ENCODE assay signal across 19 mouse cellular contexts in the genomic region with DNA sequence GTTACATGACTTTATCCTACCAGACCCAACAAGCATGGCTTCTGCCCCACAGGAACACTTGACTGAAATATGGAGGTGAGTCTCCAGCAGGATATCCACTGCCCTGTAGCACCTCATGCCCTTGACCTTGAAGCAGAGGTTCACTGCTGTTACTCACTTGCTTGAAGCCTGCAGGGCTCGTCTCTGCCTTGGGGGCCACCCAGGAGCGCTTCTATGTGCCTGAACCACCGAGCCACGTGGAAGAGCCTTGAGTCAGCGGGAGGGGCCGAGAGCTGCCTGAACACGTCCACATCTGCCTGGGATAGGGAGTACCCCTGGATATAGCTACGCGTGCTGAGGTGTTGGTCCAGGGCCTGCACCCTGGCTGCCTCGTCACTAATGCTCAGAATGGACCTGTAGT. TPM values are rescaled to one million over a fixed set of nuclear protein-coding genes. Genes with fewer than 3 reads are reported as not detected.
DNase-seq lines count a peak whose midpoint lies in the region; ATAC-seq and TF ChIP-seq lines count a peak whose summit lies in the region.
"Had no signal": no experiment of that assay in that cellular context is flagged by ENCODE, and none has a peak within 500 bp of the region (broad histone marks: within the 10 kb centered on the region; RNA-seq: fewer than 3 reads in every experiment).

No protein-coding gene starts in this region.

- 92% methylated on average over 10 of the region's 10 CpGs for WGBS in heart, embryonic 10.5 days
- WGBS in stomach, postnatal 0 days, result 81% methylated on average over 10 of the region's 10 CpGs

- H3K4me2 ChIP-seq in stomach, postnatal 0 days (replicated peaks; ENCODE audit: low read depth), result no peak overlapping the region
- H3K4me2 ChIP-seq: forebrain, embryonic 12.5 days; heart, embryonic 13.5 days; hindbrain, embryonic 15.5 days had no signal

- H3K4me1 ChIP-seq in heart, embryonic 10.5 days, result peaks cover 11% of the 10 kb centered on the region
- no peaks in the 10 kb centered on the region for H3K4me1 ChIP-seq in stomach, postnatal 0 days (replicated peaks; ENCODE audit: control insufficient read depth, insufficient read depth)

- H3K9ac ChIP-seq in stomach, postnatal 0 days (ENCODE audit: low read length), result no peak overlapping the region
- H3K9ac ChIP-seq: forebrain, embryonic 12.5 days; forebrain, postnatal 0 days; heart, embryonic 13.5 days; hindbrain, embryonic 15.5 days had no signal

- TF ChIP-seq CTCF in stomach, postnatal 0 days (IDR thresholded peaks at IDR 0.05; ENCODE audit: low read depth), result no peak

- no peak overlapping the region for H3K27ac ChIP-seq in heart, embryonic 10.5 days
- H3K27ac ChIP-seq in stomach, postnatal 0 days (replicated peaks), result no peak overlapping the region
- H3K27ac ChIP-seq: forebrain, embryonic 12.5 days; heart, embryonic 13.5 days; hindbrain, embryonic 15.5 days had no signal

- peak; percentile 22; the same call in 1 of the 2 replicates for ATAC-seq in stomach, postnatal 0 days (ENCODE audit: low FRiP score, low TSS enrichment)
- ATAC-seq: forebrain, postnatal 0 days; intestine, embryonic 16.5 days had no signal

- no peaks in the 10 kb centered on the region for H3K9me3 ChIP-seq in heart, embryonic 10.5 days
- no peaks in the 10 kb centered on the region for H3K9me3 ChIP-seq in stomach, postnatal 0 days (ENCODE audit: control insufficient read depth, low read length)
- H3K9me3 ChIP-seq: forebrain, embryonic 12.5 days; heart, embryonic 13.5 days; hindbrain, embryonic 15.5 days had no signal

- peaks cover 64% of the 10 kb centered on the region for H3K36me3 ChIP-seq in heart, embryonic 10.5 days
- peaks cover 14% of the 10 kb centered on the region; the same call in 1 of the 2 replicates for H3K36me3 ChIP-seq in stomach, postnatal 0 days (ENCODE audit: control insufficient read depth, insufficient read depth, low read length)

- no peaks in the 10 kb centered on the region for H3K27me3 ChIP-seq in heart, embryonic 10.5 days (ENCODE audit: insufficient read depth, poor library complexity, severe bottlenecking)
- no peaks in the 10 kb centered on the region for H3K27me3 ChIP-seq in stomach, postnatal 0 days (ENCODE audit: control insufficient read depth, insufficient read depth, low read length)
- H3K27me3 ChIP-seq: CH12.LX; forebrain, embryonic 12.5 days; heart, embryonic 13.5 days; hindbrain, embryonic 15.5 days had no signal

- no peak for TF ChIP-seq EP300 in stomach, postnatal 0 days (optimal IDR thresholded peaks at IDR 0.05)

- no peak overlapping the region for H3K4me3 ChIP-seq in heart, embryonic 10.5 days
- no peak overlapping the region for H3K4me3 ChIP-seq in stomach, postnatal 0 days (ENCODE audit: low read depth, low read length)
- H3K4me3 ChIP-seq: forebrain, embryonic 12.5 days; heart, embryonic 13.5 days; hindbrain, embryonic 15.5 days had no signal

- DNase-seq in heart, adult 11 months, result peak; percentile 80
- DNase-seq in heart, embryonic 10.5 days (ENCODE audit: low spot score), result no peak
- DNase-seq in urinary bladder, postnatal 14 days (ENCODE audit: low spot score), result peak; percentile 22
- no peak for DNase-seq in urinary bladder, postnatal 4 days (ENCODE audit: low spot score in 2 of 2)
- peak; percentile 64 for DNase-seq in R1 (ENCODE audit: low read depth, low spot score)
- DNase-seq in stomach, postnatal 0 days (ENCODE audit: low spot score), result no peak
- DNase-seq in layer of hippocampus, adult 8-10 months (ENCODE audit: low spot score in 2 of 2), result no peak
- no peak for DNase-seq in lung, postnatal 36 days
- DNase-seq: adrenal gland, postnatal 25 days; cerebellum, adult 18-20 months; cerebellum, adult 9-11 months; forebrain, postnatal 0 days; gastrocnemius, postnatal 14 days; heart, postnatal 36 days had no signal

RNA-seq across cellular contexts. Expression of gene Cars, which starts 7.6 kb away (rescaled TPM):
- polyA plus RNA-seq in heart, embryonic 10.5 days (2016; fragmentation: Nextera tagmentation; extraction: Ambion mirVana), result 41.7 and 58.0 TPM in 2 replicates
- polyA plus RNA-seq in stomach, postnatal 0 days (2015; fragmentation: Nextera tagmentation; extraction: Ambion mirVana), result 45.5 and 53.7 TPM in 2 replicates
- 10 to 100 TPM; 48.3 to 57.0 (median 53.5) TPM for total RNA-seq in layer of hippocampus, adult 8-10 months (2022)

RNA-seq across cellular contexts. Expression of gene Tnfrsf26, which starts 36.3 kb away (rescaled TPM):
- polyA plus RNA-seq in heart, embryonic 10.5 days (2016; fragmentation: Nextera tagmentation; extraction: Ambion mirVana), result 0.49 and 0.73 TPM in 2 replicates
- 0.13 and 0.17 TPM in 2 replicates for polyA plus RNA-seq in stomach, postnatal 0 days (2015; fragmentation: Nextera tagmentation; extraction: Ambion mirVana)
- under 1 TPM in 2 of 4 experiments, not detected in 2; 0.16 to 0.32 TPM for total RNA-seq in layer of hippocampus, adult 8-10 months (2022)

RNA-seq across cellular contexts. Expression of gene Nap1l4, which starts 43.3 kb away (rescaled TPM):
- polyA plus RNA-seq in heart, embryonic 10.5 days (2016; fragmentation: Nextera tagmentation; extraction: Ambion mirVana), result 291 and 318 TPM in 2 replicates
- 98.5 and 99.4 TPM in 2 replicates for polyA plus RNA-seq in stomach, postnatal 0 days (2015; fragmentation: Nextera tagmentation; extraction: Ambion mirVana)
- total RNA-seq in layer of hippocampus, adult 8-10 months (2022), result 100 to 1,000 TPM in 3 of 4 experiments, 10 to 100 TPM in 1; 97.7 to 112 (median 104) TPM

RNA-seq across cellular contexts. Expression of gene Tnfrsf22, which starts 57.2 kb away (rescaled TPM):
- polyA plus RNA-seq in heart, embryonic 10.5 days (2016; fragmentation: Nextera tagmentation; extraction: Ambion mirVana), result 2.6 and 2.9 TPM in 2 replicates
- 3.9 and 4.7 TPM in 2 replicates for polyA plus RNA-seq in stomach, postnatal 0 days (2015; fragmentation: Nextera tagmentation; extraction: Ambion mirVana)
- total RNA-seq in layer of hippocampus, adult 8-10 months (2022), result 1 to 10 TPM; 1.7 to 2.6 (median 2.2) TPM

Comparison
In these comparisons a context has a peak if more than half of its experiments do, and no peak if none do; other contexts are left out.
1. DNase-seq: peak in heart, adult 11 months (single experiment), urinary bladder, postnatal 14 days (single experiment) and R1 (single experiment); none in heart, embryonic 10.5 days (single experiment), urinary bladder, postnatal 4 days (0 of 2), stomach, postnatal 0 days (single experiment), layer of hippocampus, adult 8-10 months (0 of 2) and lung, postnatal 36 days (single experiment).